Mouse (Mus musculus) ovary, postnatal 36 days (tissue): ENCODE data around the gene Wdr18.

ENCODE experiments used
- DNase-seq: peaks from one replicate; pipeline ENCODE4 v3.0.0; 2022; ENCODE audit warnings: low spot score, mixed read lengths

Wdr18 gene

GRCm38 (mm10) chr10:79997034-79997760 is 37.2 kb downstream of the Wdr18 start:
- peak; percentile 62 for DNase-seq

DNA sequence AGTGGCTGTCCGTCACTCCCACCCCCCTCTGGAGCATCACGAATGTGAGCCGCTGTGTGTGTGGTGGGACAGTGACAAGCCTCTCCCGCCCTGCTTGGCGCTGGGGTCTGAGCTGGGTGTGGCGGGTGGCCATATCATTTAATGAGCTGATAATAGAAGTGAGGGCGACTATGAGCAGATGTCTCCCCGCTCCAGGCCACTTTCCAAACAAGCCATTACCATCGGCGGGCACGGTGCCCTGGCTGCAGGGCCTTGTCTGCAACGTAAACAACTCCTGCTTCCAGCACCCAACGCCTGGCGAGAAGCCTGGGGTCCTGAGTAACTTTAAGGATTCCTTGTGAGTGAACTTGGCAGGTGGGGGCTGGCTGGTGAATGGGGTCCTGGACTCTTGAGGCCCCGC is 37.9 kb downstream of the Wdr18 start:
- DNase-seq, result peak; percentile 72

- DNase-seq, result no peak
These were observed 42.0 kb downstream of the Wdr18 start for GRCm38 (mm10) chr10:80001945-80002344.

- DNase-seq, result no peak
These were observed 42.9 kb downstream of the Wdr18 start for GRCm38 (mm10) chr10:80002829-80003228.

- no peak for DNase-seq
These were observed 43.7 kb downstream of the Wdr18 start for GRCm38 (mm10) chr10:80003374-80004232.

- no peak for DNase-seq
These were observed 44.3 kb downstream of the Wdr18 start for GRCm38 (mm10) chr10:80004233-80004705.

GRCm38 (mm10) chr10:80011740-80012139 is 51.8 kb downstream of the Wdr18 start:
- no peak for DNase-seq

DNA sequence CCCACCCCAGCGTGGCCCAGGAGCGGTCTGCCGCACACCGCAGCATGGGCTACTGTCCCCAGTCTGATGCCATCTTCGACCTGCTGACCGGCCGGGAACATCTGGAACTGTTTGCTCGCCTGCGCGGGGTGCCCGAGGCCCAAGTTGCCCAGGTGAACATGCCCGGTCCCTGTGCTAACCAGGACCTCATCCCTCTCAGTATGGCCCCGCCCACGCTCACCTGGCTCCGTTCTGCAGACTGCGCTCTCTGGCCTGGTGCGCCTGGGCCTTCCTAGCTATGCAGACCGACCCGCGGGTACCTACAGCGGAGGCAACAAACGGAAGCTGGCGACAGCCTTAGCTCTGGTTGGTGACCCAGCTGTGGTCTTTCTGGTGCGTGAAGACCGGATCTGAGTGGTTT is 53.7 kb downstream of the Wdr18 start:
- no peak for DNase-seq

- no peak for DNase-seq
These were observed 54.7 kb downstream of the Wdr18 start for GRCm38 (mm10) chr10:80014484-80015290.

- DNase-seq, result no peak
These were observed 55.6 kb downstream of the Wdr18 start for GRCm38 (mm10) chr10:80015583-80015982.

DNA sequence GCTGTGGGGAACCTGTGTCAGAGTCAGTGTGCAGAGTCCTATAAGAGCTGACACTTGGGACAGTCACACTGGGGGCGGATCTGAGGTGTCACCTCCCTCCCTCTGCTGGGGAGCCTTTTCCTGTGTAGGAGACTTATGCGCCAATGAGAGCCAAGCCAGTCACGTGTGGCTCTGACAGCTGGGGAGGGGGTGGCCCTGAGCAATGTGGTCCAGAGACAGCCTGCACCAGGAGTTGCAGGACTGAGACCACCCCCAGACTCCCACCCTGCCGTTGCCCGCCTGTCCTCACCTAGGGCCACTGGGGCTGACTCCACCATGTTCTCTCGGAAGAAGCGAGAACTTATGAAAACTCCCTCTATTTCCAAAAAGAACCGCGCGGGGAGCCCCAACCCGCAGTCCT is 56.6 kb downstream of the Wdr18 start, which contains the start of gene Arhgap45:
Gene Arhgap45 (plus strand): TSS at position 143 of the 400 bp plus-strand sequence.
- no peak for DNase-seq

DNA sequence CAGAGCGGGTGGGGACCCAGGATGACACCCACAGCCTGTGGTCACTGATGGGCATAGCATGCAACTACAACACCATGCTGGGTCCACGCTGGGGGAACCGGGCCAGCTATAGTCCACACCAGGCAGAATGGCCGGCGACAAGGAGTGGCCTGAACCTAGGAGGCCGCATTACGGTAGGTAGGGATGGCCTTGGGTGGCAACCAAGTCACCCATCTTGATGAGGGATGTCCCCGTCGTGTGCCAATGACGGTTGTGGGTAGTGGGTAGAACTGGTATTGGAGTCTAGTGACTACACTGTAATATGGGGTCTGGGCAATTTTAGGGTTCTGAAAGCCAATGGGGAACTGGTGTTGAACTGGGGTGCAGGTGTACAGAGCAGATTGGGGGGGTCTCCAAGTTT is 57.0 kb downstream of the Wdr18 start:
- DNase-seq, result no peak

- no peak for DNase-seq
These were observed 57.4 kb downstream of the Wdr18 start for GRCm38 (mm10) chr10:80017361-80017760.

DNA sequence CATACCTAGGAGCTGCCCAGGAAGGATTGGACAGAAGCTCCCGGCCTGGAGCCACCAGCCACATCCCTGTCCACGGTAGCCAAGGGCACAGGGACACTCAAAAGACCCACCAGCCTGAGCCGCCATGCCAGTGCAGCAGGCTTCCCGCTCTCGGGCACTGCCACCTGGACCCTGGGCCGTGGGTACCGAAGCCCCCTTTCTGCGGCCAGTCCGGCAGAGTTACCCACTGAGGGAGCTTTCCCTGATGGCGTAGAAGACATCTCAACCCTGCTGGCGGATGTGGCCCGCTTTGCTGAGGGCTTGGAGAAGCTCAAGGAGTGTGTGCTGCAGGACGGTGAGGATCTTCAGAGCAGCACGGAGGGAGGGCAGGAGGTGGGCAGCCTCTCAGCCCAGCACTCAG is 57.8 kb downstream of the Wdr18 start:
- DNase-seq, result no peak

GRCm38 (mm10) chr10:80018739-80019297 is 58.9 kb downstream of the Wdr18 start:
- DNase-seq, result no peak

GRCm38 (mm10) chr10:80019471-80020131 is 59.6 kb downstream of the Wdr18 start:
- DNase-seq, result no peak
